Mouse (Mus musculus) Patski (cell line): ENCODE measurements around the gene Ralgapa2. TPM values are rescaled to one million over a fixed set of nuclear protein-coding genes. Genes with fewer than 3 reads are reported as not detected.

Experiments
- ATAC-seq: fragments of 100-300 bp; one replicate; pipeline ENCODE4 v1.8.0; 2021
- CTCF ChIA-PET: fragments of 350-600 bp; sonication (Branson Sonifier 250); formaldehyde crosslinking; loops from one replicate; lab custom pipeline; 2022; ENCODE audit warnings: inconsistent platforms; lab: Charles Lee
- POLR2A ChIA-PET: fragments of 350-600 bp; sonication (Branson Sonifier 250); formaldehyde crosslinking; loops from one replicate; lab custom pipeline; 2022; ENCODE audit warnings: antibody characterized with exemption, inconsistent platforms; lab: Charles Lee
- DNase-seq: peaks from one replicate; pipeline ENCODE4 v3.0.0-alpha.2; 2011; ENCODE audit warnings: low read depth, low spot score
- H3K27me3 ChIP-seq: fragments of 371-371 bp; one replicate; pipeline ENCODE4 v1.5.1; 2021
- CTCF ChIP-seq: fragments of 100-300 bp; IDR thresholded peaks from one replicate; pipeline ENCODE4 v1.5.1; 2021
- in situ Hi-C: fragments of 300-500 bp; cut with MboI; formaldehyde crosslinking; loops from 3 replicates; pipeline ENCODE4 v1.11.1; 2018; ENCODE audit warnings: low pct_unique_long_range_greater_than_20kb, mixed read lengths
- polyA plus RNA-seq: library from polyadenylated mRNA; unstranded; gene quantifications from one replicate; pipeline ENCODE4 v1.2.3, GENCODE M21; 2021

Gene Ralgapa2
- polyA plus RNA-seq, 1 experiment from 2014 or later = 4.7 TPM

DNA sequence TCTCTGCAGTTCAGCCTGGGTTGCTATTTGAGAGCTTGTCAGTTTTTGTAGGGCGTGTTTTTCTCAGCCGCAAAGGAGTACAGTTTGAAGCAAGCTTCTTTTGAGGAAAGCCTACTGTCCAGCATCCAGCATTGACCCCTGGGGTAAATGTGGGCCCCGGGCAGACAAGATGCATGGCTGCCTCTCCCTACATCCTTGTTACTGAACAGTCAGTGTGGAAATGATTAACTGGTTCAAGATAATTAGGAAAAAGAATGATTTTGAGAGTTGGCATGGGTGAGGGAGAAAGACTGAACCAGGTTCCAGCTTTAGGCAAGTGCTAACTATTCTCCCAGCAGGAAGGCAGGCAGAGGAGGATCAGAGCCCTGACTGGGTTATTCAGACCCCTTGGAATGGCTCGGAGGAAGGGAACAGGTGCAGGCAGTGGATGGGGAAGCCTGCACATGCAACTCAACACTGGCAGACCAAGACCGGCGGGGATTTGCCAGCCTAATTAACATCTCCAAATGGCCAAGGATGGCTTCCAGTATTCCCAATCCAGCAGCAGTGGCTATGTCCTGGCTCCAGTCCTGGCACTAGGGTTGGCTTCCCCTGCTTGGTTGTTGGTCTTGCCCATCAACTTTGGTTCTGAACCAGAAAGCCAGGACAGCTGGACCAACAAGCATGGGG, 261.8 kb downstream of the Ralgapa2 start:
- no peak for ATAC-seq
- in situ Hi-C loops = no loop called here
- no peak for TF ChIP-seq CTCF

DNA sequence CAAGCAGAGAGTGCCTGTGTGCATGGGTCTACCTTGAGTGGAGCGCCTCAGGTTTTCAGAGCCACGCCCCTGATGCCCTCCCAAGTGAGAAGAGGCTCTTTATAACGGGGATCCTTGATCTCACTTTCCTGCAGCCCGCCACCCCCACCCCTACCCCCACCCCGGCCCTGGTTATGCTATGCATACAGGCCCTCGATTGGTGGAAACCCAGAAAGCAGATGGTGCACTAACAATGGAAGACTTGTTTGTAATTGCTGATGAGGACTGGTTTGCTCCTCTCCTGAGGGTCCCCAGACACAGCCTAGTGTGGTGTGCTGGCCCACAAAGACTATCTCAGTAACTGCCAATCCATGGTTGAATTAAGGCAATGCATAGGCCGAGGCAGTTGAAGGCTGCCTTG, 263.1 kb downstream of the Ralgapa2 start:
- DNase-seq = no peak
- no peak for ATAC-seq
- in situ Hi-C loops = no loop called here
- ChIA-PET POLR2A (no interaction called here), CTCF (no interaction called here)
- TF ChIP-seq CTCF = no peak
- no peaks in the 10 kb centered on the region for H3K27me3 ChIP-seq

More for the DNA sequence above, 261.8 kb downstream of the Ralgapa2 start:
- ChIA-PET CTCF (no interaction called here), POLR2A (no interaction called here)
- no peak for DNase-seq
- H3K27me3 ChIP-seq = no peaks in the 10 kb centered on the region

DNA sequence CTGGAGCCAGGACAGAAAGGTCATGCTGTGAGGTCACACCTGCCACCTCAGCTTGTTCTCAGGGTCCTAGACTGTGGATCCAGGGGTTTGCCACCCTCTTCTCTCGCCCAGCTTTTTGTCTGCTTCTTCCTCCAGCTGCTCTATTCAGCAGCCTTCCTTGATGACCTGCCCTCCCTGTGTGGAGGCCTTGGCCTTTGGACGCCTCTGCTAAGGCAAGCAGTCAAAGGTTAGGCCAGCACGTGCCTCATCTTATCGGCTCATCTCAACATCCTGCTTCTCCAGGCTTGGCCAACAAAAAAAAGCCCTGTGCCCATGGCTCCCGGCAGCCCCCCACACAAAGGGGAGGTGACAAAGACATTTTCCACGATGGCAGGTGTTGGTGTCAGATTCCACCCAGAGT, 264.6 kb downstream of the Ralgapa2 start:
- DNase-seq = no peak
- TF ChIP-seq CTCF = no peak
- POLR2A ChIA-PET = no interaction called here
- CTCF ChIA-PET = interaction anchor here (1.2 kb wide), 1 partner anchor 8 kb away, joined by 3 read pairs; no protein-coding TSS in a partner anchor
- no peak for ATAC-seq
- H3K27me3 ChIP-seq = no peaks in the 10 kb centered on the region
- in situ Hi-C loops = no loop called here

DNA sequence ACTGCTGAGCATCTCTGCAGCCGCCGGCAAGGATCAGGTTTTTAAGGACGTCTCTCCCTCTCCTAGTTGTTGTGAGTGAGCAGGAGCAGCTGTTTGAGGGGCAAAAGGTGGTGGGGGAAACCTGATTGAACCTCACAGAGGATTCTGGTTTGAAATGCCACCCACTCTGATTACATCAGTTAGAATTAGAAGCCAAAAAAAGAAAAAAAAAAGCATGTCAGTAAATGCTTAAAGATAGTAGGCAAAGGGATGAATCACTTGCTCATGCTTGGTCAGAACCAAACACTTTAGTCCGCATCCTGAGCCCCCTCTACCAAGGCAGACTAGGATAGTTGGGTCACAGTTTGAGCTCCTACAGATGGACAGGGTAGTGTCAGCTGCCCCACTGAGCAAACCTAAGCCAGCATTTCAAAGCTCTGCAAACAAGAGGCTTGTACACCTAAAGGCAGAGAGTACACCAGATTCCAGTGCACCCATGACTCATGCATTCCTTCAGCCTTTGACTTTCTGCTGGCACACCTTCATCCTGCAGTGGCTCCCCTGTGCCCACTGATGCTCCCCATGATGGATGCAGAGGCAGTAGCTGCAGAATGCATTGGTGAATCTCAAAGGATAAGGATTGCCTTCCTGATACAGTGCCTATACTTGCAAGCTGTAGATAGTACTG, 265.6 kb downstream of the Ralgapa2 start:
- ChIA-PET POLR2A (no interaction called here), CTCF (interaction anchor here (1.2 to 1.6 kb wide), 4 partner anchors 9 to 12 kb away, joined by 3 to 8 read pairs (median 4); no protein-coding TSS in a partner anchor)
- peak; percentile 86 for ATAC-seq
- in situ Hi-C loops = no loop called here
- TF ChIP-seq CTCF = no peak
- DNase-seq = no peak
- no peaks in the 10 kb centered on the region for H3K27me3 ChIP-seq

DNA sequence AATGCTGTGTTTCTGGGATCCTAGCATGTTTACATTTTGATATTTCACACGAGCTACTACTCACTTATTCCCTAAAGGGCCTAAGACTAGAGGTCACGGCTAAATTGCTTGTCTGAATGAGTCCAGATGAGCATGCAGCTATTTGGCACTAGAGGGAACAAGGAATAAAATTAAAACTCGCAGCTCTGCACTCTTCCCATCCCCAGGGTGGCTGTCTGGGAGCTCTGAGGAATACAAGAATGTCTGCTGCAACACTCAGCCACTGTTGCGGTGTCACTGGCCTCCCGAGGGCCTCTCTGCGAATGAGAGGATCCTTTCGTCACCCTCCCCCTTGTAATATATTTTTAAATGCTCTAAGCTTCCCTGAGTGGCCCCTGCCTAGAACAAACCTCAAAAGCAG, 266.7 kb downstream of the Ralgapa2 start:
- no peaks in the 10 kb centered on the region for H3K27me3 ChIP-seq
- CTCF ChIA-PET = interaction anchor here (1.4 to 1.6 kb wide), 2 partner anchors 10 to 11 kb away, joined by 4 to 8 read pairs; no protein-coding TSS in a partner anchor
- TF ChIP-seq CTCF = no peak
- ATAC-seq (no peak), DNase-seq (no peak)
- POLR2A ChIA-PET = no interaction called here
- in situ Hi-C loops = no loop called here

DNA sequence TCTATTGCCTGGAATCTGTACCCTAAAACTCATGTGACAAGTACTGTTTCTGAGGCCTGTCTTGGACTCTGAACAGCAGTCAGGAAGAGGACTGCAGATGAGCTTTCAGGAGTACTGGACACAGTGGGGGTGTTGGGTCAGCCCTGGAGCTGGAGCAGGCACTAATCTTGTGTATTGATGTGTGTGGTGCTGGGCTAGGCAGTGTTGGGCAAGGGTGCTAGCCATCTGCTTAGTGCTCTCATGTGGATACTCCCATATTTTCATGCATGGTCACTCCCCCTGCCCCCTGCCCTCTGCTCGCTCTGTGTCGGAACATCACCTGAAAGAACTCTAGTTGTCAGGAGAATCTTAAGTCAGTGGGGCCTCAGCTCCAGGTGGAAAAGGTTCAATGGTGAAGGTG, 268.1 kb downstream of the Ralgapa2 start:
- in situ Hi-C loops = no loop called here
- ATAC-seq = no peak
- POLR2A ChIA-PET = no interaction called here
- no peak for TF ChIP-seq CTCF
- CTCF ChIA-PET = no interaction called here
- H3K27me3 ChIP-seq = no peaks in the 10 kb centered on the region
- no peak for DNase-seq

DNA sequence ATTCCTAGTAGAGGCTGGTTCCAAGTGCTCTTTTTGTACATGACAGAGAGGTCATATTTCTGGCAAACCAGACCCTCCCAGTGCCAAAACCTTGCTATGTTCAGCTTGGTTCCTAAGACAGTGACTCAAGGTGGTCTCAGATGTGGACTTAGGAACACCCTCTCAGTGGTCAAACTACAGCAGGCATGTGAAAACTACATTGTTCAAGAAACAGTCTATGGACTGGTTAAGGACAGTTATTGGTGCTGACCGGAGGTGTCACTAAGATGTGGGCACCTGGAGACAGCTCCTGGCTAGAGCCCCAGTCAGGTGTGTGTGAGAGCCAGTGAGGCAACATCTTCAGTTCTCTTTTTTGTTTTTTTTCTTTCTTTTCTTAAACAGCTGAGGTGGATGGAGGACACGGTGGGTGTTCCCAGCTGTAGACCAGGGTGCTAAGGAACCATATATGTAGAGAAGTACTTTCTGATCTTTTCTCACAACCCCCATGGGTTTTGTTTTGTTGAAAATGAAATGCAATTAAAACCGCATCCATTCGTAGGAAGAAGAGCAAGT, 272.9 kb downstream of the Ralgapa2 start:
- DNase-seq (no peak), ATAC-seq (no peak)
- in situ Hi-C loops = no loop called here
- H3K27me3 ChIP-seq = no peaks in the 10 kb centered on the region
- POLR2A ChIA-PET = interaction anchor here (0.6 to 0.7 kb wide), 2 partner anchors 130 to 294 kb away, joined by 3 to 9 read pairs; no protein-coding TSS in a partner anchor
- CTCF ChIA-PET = no interaction called here
- TF ChIP-seq CTCF = no peak

DNA sequence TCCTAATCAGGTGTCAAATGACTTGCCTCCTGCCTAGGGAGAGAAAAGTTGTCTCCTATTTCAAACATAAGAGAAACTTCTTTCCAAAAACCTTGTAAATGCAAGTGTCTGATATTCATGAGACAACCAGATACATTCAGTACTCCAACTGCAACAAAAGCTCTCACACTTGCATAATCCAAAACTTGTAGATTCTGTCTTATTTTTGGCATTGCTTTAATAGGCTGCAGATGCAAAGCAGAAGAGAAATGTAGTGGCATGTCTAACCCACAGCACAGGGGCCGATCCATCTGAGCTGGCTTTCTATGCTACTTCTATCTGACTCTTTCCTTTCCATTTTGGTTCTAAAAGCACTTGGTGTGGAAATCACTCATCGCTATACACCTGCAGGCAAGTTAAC, 280.7 kb downstream of the Ralgapa2 start:
- ChIA-PET CTCF (no interaction called here), POLR2A (no interaction called here)
- in situ Hi-C loops = no loop called here
- no peak for ATAC-seq
- DNase-seq = no peak
- no peak for TF ChIP-seq CTCF
- peaks cover 34% of the 10 kb centered on the region for H3K27me3 ChIP-seq

DNA sequence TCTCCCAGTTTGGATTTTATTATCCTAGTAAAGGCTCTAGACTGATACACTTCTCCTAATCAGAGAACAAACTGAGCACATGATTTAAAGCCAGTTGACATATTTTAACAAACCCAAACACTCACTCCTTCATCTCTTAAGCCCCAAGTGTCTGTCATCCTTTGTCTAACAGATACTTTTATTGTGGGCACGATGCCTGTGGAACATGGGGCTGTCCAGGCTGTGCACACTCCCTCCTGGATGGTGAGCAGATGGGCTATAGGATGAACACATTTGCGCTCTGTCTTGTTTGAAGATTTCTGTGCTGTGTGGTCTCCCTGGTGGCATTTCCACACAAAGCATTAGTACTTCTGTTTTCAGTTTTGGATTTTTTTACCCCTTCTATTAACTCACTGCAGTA, 283.7 kb downstream of the Ralgapa2 start:
- ChIA-PET CTCF (no interaction called here), POLR2A (no interaction called here)
- no peak for TF ChIP-seq CTCF
- DNase-seq (no peak), ATAC-seq (no peak)
- in situ Hi-C loops = no loop called here
- H3K27me3 ChIP-seq = peaks cover 62% of the 10 kb centered on the region

DNA sequence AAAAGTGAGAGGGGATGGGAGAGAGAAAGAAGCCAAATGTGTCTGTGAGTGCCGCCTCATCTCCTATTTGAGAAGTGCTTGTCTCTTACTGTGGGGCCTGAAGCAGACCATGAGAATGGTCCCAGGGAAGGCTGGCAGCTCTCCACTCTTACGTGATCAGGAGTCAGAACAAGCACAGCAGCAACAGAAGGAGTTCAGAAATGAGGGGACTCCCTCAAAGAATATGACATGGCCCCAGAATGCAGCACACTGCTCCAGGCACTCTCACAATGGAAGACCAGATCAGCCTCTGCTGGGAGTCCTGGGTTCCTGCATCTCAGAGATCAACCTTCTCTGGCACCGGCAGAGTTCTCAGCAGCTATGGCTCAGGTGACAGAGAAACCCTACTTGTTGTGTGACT, 284.5 kb downstream of the Ralgapa2 start:
- CTCF ChIA-PET = no interaction called here
- H3K27me3 ChIP-seq = peaks cover 61% of the 10 kb centered on the region
- TF ChIP-seq CTCF = no peak
- in situ Hi-C loops = no loop called here
- ATAC-seq = no peak
- POLR2A ChIA-PET = no interaction called here
- no peak for DNase-seq

DNA sequence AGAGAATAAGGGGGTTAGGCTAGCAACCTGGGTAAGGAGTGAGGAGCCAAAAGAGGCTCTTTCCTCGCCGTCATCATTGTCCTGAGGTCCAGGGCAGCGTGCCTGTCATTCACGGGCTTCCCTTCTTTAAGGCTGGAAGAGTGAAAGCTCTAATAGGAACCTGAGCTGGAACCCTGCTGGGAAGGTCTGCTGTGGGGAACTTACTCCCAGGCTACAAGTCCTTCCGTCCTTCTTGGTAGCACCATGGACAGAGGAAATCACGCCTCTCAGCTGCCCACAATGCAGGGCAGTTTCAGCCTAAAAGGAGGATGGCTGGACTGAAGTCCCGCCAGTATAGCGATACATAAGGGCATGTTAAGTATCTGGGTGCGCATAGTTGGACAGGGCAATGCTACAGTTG, 285.7 kb downstream of the Ralgapa2 start:
- H3K27me3 ChIP-seq = peaks cover 51% of the 10 kb centered on the region
- ChIA-PET POLR2A (interaction anchor here (0.6 kb wide), 1 partner anchor 204 kb away, joined by 4 read pairs; no protein-coding TSS in a partner anchor), CTCF (interaction anchor here (1.4 to 2.2 kb wide), 2 partner anchors 8 to 10 kb away, joined by 4 read pairs; no protein-coding TSS in a partner anchor)
- DNase-seq (peak; percentile 38), ATAC-seq (peak; percentile 88)
- in situ Hi-C loops = no loop called here
- TF ChIP-seq CTCF = no peak
